Mouse (Mus musculus): ENCODE data around the gene AI854703. TPM values are rescaled to one million over a fixed set of nuclear protein-coding genes. Genes with fewer than 3 reads are reported as not detected.

AI854703 gene
- total RNA-seq (2021): under 1 TPM; 0.50 to 0.89 TPM

DNA sequence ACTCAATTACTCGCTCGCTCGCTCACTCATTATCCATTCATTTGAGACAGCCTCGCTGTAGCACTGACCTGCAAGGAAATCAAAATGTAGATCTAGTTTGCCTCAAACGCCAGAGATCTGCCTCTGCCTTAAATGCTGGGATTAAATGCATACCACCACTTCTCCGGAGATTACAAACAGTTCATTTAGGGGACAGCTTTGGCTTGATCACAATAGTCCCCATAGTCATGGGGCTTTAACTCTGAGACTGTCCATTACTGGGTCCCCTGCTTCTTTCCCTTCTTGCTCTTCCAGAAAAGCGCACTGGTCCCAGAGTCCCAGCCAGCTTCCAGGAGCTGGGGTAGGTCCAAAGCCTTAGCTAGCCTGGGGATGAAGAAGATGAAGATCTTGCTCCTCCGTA is at the start of gene AI854703:
Gene AI854703 (plus strand): TSS at position 301 of the 400 bp plus-strand sequence.
- intact Hi-C loops (cut with DNase I): loop anchor here (2.0 kb wide), 1 partner anchor 24 kb away; the partner anchor contains the start of gene Zfp775
- no peak for DNase-seq

- intact Hi-C loops (cut with DNase I): no loop called here
- DNase-seq: no peak
Observed at GRCm38 (mm10) chr6:48578736-48579135, 47.8 kb upstream of the AI854703 start.

DNA sequence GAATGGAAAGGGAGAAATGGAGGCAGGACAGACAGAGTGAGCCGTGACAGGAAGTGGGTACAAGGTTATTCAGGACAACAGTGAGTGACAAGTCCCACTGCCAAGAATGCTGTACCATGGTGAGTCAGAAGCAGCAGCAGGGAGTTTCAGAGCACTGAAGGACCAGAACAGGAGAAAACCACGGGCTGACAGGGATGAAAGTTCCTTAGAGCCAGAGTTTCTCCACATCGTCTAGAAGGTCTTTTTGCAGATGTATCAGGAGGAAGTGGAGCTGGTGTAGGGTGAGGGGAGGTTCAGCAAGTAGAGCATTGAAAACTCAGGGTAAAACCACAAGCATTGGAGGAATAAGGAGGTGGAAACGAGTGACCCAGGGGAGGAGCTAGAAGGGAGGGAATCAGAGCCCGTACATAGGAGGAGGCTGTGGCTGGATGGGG is 47.3 kb upstream of the AI854703 start:
- intact Hi-C loops (cut with DNase I): no loop called here
- DNase-seq: peak; percentile 43 to 54

DNA sequence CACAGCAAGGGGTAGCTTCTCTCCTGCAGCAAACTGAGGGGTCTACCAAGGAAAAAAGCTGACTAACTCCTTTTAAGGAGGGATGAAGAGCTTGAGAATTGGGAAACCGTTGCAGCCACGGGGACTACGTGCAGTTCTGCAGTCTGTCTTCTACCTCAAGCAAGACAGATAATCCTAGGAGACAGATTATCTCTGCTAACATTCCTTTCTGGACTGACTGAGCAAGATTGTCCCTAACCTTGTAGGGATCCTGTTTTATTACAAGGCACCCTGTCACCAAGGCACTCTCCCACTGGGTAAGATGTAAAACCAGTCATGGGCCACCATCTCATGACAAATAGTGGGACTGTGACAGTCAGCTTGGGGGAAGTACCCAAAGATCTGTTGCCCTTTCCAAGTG is 45.3 kb upstream of the AI854703 start:
- no peak for DNase-seq
- intact Hi-C loops (cut with DNase I): loop anchor here (5.0 kb wide), 1 partner anchor 191 kb away; the partner anchor contains the start of gene Gimap3

GRCm38 (mm10) chr6:48582037-48582436 is 44.5 kb upstream of the AI854703 start:
- peak; percentile 48 to 74 for DNase-seq
- intact Hi-C loops (cut with DNase I): loop anchor here (2.0 to 5.0 kb wide), 3 partner anchors 35 to 190 kb away; partner anchors contain the start of gene Gimap3

DNA sequence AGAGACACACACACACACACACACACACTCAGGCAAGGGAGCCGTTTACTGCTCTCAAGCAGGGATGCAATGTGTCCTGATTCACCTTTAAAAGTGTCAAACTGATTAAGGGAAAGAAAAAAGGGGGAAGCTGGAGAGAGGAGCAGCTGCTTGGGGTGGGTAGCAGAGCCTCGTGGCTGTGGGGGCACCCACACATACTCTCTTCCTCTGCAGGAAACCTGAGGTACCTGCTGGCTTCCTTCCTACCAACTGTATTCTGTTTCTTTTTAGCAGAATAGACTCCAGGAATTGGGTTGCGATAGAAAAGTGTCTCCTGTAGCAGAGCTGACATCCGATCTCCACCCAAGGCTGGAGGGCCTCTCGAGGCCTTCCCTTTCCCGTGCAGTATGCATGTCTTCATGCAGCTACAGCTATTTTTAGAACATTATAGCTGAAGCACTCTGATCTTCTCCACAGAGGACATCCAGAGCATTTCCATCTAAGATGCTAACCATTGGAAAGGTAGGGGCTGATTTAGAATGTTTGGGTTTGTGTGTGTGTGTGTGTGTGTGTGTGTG is 37.3 kb upstream of the AI854703 start, which contains the start of gene Gm45021:
Gene Gm45021 (plus strand): TSS at position 417 of the 557 bp plus-strand sequence.
- intact Hi-C loops (cut with DNase I): no loop called here
- no peak for DNase-seq

DNA sequence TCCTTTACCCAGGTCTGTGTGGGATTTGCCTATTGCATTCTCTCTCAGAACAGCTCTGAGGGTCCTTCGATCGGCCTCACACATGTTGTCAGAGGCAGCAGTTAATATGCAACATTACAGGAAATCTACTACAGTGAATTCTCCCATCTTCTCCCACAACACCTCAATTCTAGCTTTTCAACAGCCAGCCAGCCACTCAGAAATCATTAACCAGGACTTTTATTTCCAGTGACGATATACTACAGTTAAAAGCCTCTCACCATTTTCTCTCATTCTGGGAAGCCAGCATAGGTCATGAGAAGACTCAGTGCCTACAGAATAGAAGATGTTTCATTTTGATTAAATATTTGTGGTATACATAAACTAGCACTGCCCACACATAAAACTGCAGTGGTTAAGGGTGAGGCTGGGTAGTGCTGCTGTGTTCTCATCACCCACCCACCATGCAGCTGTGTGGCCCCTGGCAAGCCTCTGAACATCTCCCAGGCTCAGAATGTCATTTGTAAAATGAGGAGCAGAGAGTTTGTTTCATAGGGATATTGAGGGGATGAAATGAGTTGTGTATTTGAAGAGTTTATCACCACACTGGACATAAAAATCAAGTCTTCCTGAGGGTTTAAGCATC is 35.2 kb upstream of the AI854703 start:
- intact Hi-C loops (cut with DNase I): no loop called here
- DNase-seq: no peak

GRCm38 (mm10) chr6:48591871-48592270 is 34.7 kb upstream of the AI854703 start:
- DNase-seq: no peak
- intact Hi-C loops (cut with DNase I): no loop called here

GRCm38 (mm10) chr6:48593158-48594042 is 33.2 kb upstream of the AI854703 start, which contains the start of the genes Repin1 and Gm44965:
Gene Repin1 (plus strand): TSS chr6:48593883.
Gene Gm44965 (plus strand): TSS chr6:48593941.
- intact Hi-C loops (cut with DNase I): no loop called here
- peak; percentile 96 to 97 for DNase-seq

DNA sequence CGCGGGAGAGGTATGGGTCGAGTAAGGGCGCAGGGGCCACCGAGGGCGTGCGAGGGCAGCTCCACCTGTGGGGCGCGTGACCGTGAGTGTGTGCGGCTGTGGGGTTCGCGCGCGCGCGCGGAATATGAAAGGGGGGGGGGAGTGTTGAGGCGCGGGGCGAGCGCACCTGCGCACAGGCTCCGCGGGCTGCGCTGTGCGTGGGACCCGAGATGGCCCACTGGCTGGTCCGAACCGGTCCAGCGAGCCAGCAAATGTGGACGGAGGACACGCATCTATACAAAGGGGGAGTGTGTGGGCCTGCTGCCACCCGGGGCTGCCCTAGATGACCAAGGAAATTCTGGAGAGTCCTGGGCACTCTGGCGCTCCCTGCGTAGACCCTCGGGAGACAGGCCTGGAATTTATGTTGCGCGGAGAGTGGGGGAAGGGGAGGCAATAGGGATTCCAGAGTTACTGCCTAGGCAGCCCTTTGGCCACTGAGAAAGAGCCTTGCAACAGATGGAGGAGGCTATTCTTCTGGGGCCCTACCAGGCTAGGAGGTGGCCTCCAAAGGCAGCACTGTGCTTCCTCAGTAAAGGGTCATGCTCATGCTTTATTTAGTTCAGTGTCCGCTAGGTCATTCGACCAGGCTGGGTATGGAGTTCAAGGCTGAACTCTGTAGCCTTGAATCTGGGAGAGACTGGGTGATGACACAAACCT is 32.4 kb upstream of the AI854703 start:
- DNase-seq: peak; percentile 60 to 71
- intact Hi-C loops (cut with DNase I): no loop called here

GRCm38 (mm10) chr6:48595278-48595677 is 31.3 kb upstream of the AI854703 start:
- no peak for DNase-seq
- intact Hi-C loops (cut with DNase I): no loop called here

GRCm38 (mm10) chr6:48596545-48597232 is 29.9 kb upstream of the AI854703 start:
- intact Hi-C loops (cut with DNase I): no loop called here
- no peak for DNase-seq

GRCm38 (mm10) chr6:48597233-48597625 is 29.3 kb upstream of the AI854703 start:
- DNase-seq: no peak
- intact Hi-C loops (cut with DNase I): no loop called here

DNA sequence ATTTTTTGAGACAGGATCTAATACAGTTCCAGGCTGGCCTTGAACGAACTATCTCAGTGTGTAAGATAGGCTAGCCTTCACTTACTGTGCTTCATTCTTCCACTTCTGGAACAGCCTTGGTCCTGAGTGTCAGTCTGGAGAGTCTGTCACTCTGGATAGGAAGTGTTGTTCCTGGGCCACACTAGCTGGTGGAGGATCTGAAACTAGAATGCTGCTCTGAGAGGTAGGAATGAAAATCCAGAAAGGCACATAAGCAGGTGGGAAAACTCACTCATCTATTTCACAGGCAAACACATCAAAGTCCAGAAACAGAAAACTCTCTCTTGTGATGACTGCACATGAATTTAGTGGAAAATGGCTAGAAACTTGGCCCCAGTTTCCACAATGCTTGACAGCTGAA is 26.0 kb upstream of the AI854703 start:
- no peak for DNase-seq
- intact Hi-C loops (cut with DNase I): no loop called here

- intact Hi-C loops (cut with DNase I): loop anchor here (2.0 kb wide), 1 partner anchor 25 kb away; the partner anchor contains the start of gene AI854703
- peak; percentile 98 for DNase-seq
Observed at GRCm38 (mm10) chr6:48601271-48602079, 25.1 kb upstream of the AI854703 start, which contains the start of gene Zfp775. Gene Zfp775 (plus strand): TSS chr6:48602063.

DNA sequence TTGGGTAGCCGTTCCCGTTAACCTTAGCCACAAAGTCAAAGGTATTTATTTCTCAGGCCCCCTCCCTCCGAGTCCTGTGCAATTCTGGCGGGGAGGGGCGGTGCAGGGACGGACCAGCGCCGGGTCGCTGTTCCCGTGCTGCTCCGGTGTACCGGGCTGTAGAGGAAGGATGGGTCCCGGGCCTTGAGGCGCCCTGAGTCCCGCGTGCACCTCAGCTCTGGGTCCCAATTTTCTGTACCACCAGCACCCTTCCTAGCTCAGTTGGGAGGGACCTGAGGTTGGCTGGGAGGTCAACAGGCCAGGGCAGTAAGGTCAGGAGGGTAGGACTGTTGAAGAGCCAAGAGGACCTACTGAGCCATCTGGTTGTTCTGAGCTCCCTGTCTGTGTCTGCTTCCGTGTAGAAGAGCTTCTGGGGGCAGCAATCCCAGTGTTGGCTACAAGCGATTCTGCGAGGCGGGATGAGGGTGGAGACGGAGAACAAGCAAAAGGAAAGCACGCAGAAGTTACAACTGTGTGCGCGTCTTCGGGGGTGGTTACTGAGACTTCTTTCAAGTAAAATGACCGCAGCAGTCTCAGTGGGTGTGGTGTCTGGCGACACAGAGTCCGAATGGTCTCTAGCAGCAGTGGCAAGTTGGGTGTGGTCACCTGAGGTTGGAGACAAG is 24.4 kb upstream of the AI854703 start:
- intact Hi-C loops (cut with DNase I): loop anchor here (2.0 kb wide), 1 partner anchor 25 kb away; the partner anchor contains the start of gene AI854703
- DNase-seq: no peak

DNA sequence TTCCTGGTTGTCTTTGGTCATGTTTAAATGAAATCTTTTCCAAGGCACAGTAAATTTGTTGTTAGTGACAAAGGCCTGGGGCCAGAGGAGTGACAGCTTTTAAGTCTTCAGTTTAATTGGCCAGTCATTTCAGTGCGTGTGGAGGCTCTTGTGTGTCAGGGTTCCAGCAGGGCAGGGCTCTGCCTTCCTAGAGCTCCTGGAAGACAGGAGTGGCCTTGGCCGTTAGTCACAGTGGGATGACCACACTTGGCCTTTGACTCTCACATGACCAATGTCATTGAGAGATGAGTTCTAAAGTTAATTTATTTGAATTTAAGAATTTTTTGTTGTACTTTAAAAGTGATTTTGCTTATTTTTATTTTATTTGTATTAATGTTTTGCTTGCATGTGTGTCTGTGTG is 18.4 kb upstream of the AI854703 start:
- intact Hi-C loops (cut with DNase I): no loop called here

GRCm38 (mm10) chr6:48609512-48609911 is 17.1 kb upstream of the AI854703 start:
- no peak for DNase-seq

More for the DNA sequence above, 18.4 kb upstream of the AI854703 start:
- no peak for DNase-seq

More at GRCm38 (mm10) chr6:48609512-48609911, 17.1 kb upstream of the AI854703 start:
- intact Hi-C loops (cut with DNase I): no loop called here
